Comparison of ENCODE assay signal across 8 mouse cellular contexts in the genomic region with DNA sequence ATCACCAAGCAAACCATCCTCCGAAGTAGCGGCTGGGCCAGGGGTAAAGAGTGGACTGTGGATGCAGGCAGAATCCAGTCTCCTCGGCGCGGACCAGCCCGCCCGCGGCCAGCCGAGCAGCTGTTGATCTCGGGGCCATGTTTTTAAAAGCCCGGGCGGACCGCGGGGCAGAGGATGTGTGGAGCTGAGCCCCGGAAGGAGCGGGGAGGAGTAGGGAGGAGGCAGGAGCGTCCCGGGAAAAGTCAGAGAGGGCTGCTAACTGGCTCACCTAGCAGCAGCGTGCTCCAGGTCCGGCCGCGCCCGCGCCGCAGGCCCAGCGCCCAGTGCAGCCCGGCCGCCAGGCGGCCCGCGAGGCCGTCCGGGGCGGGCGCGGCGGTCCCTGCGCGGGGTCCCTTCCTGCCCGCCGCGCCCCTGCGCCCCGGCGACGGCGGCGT. TPM values are rescaled to one million over a fixed set of nuclear protein-coding genes. Genes with fewer than 3 reads are reported as not detected.
DNase-seq lines count a peak whose midpoint lies in the region; ATAC-seq lines count a peak whose summit lies in the region.

No protein-coding gene starts in this region.

- peak; percentile 75 for ATAC-seq in embryonic facial prominence, embryonic 13.5 days (ENCODE audit: insufficient number of reproducible peaks, insufficient read depth, low FRiP score, low TSS enrichment, low read depth)
- peak; percentile 79 for ATAC-seq in heart, embryonic 15.5 days (replicated peaks; ENCODE audit: insufficient number of reproducible peaks, insufficient read depth, low FRiP score, low read depth)

- H3K4me2 ChIP-seq in embryonic facial prominence, embryonic 13.5 days, result peak overlapping the region; percentile 60
- peak overlapping the region; percentile 73 for H3K4me2 ChIP-seq in heart, embryonic 15.5 days

- H3K4me3 ChIP-seq in embryonic facial prominence, embryonic 13.5 days, result peak overlapping the region; percentile 78
- peak overlapping the region; percentile 88 for H3K4me3 ChIP-seq in heart, embryonic 15.5 days

- H3K4me1 ChIP-seq in embryonic facial prominence, embryonic 13.5 days, result peaks cover 22% of the 10 kb centered on the region
- peaks cover 21% of the 10 kb centered on the region for H3K4me1 ChIP-seq in heart, embryonic 15.5 days (replicated peaks)

- DNase-seq in layer of hippocampus, adult 11-12 months (ENCODE audit: low spot score), result peak; percentile 36
- DNase-seq in layer of hippocampus, postnatal 14 days (ENCODE audit: low spot score in 2 of 2), result no peak
- DNase-seq in T-cell, adult 2 months (ENCODE audit: low spot score), result peak; percentile 37
- peak; percentile 22 to 41 for DNase-seq in left cerebral cortex, adult 8-10 months (ENCODE audit: low spot score in 2 of 2)
- peak; percentile 64 to 75 for DNase-seq in lung, postnatal 4 days
- peak; percentile 48 for DNase-seq in right cerebral cortex, postnatal 25 days

- no peaks in the 10 kb centered on the region for H3K9me3 ChIP-seq in embryonic facial prominence, embryonic 13.5 days
- H3K9me3 ChIP-seq in heart, embryonic 15.5 days (replicated peaks), result no peaks in the 10 kb centered on the region

- H3K9ac ChIP-seq in embryonic facial prominence, embryonic 13.5 days, result peak overlapping the region; percentile 83
- H3K9ac ChIP-seq in heart, embryonic 15.5 days, result peak overlapping the region; percentile 83

- peak overlapping the region; percentile 90 for H3K27ac ChIP-seq in embryonic facial prominence, embryonic 13.5 days
- peak overlapping the region; percentile 94 for H3K27ac ChIP-seq in heart, embryonic 15.5 days

- H3K27me3 ChIP-seq in embryonic facial prominence, embryonic 13.5 days, result no peaks in the 10 kb centered on the region
- no peaks in the 10 kb centered on the region for H3K27me3 ChIP-seq in heart, embryonic 15.5 days

- H3K36me3 ChIP-seq in embryonic facial prominence, embryonic 13.5 days, result no peaks in the 10 kb centered on the region; the same call in 1 of the 2 replicates
- H3K36me3 ChIP-seq in heart, embryonic 15.5 days, result no peaks in the 10 kb centered on the region

- WGBS in embryonic facial prominence, embryonic 13.5 days, result under 1% methylated on average over 47 of the region's 48 CpGs
- under 1% methylated on average over 48 of the region's 48 CpGs for WGBS in heart, embryonic 15.5 days

RNA-seq across cellular contexts. Expression of a gene that starts 0.4 kb away (rescaled TPM):
- total RNA-seq in layer of hippocampus, postnatal 14 days (2021), result 10 to 100 TPM; 27.4 to 30.9 TPM
- 11.7 and 15.0 TPM in 2 replicates for polyA plus RNA-seq in embryonic facial prominence, embryonic 13.5 days (2015; fragmentation: Nextera tagmentation; extraction: Ambion mirVana)
- 9.7 and 13.0 TPM in 2 replicates for polyA plus RNA-seq in heart, embryonic 15.5 days (2015; fragmentation: Nextera tagmentation; extraction: Ambion mirVana)
- 10 to 100 TPM; 80.2 to 89.8 (median 88.1) TPM for total RNA-seq in left cerebral cortex, adult 8-10 months (2022)

Comparison
In these comparisons a context has a peak if more than half of its experiments do, and no peak if none do; other contexts are left out.
1. DNase-seq: peak in layer of hippocampus, adult 11-12 months (single experiment), T-cell, adult 2 months (single experiment), left cerebral cortex, adult 8-10 months (2 of 2), lung, postnatal 4 days (2 of 2) and right cerebral cortex, postnatal 25 days (single experiment); none in layer of hippocampus, postnatal 14 days (0 of 2).